Mouse (Mus musculus) T-helper 1 cell (primary cell): ENCODE measurements around the gene Lpcat3.
"Not testable (repeated sequence)": the region's sequence is repeated elsewhere in the genome, so short reads cannot be mapped to it uniquely, and the experiment has no call there.

Experiments
- in situ Hi-C: fragments of 300-600 bp; cut with MboI, MseI; formaldehyde crosslinking; loops from one replicate; pipeline ENCODE4 v1.15.1; 2025; ENCODE audit warnings: high pct_unique_total_duplicates

Gene Lpcat3

GRCm38 (mm10) chr6:124662477-124663423 lies at the start of gene Lpcat3:
Gene Lpcat3, plus strand, starts transcription at chr6:124663027.
- in situ Hi-C loops, result loop anchor here (25.0 kb wide), 1 partner anchor 825 kb away; the partner anchor contains the start of gene Cd9

- in situ Hi-C loops, result loop anchor here (5.0 kb wide), 1 partner anchor 93 kb away; no protein-coding TSS in a partner anchor
These were observed 37.2 kb upstream of the Lpcat3 start for GRCm38 (mm10) chr6:124625612-124626011.

GRCm38 (mm10) chr6:124626184-124626583 lies 36.6 kb upstream of the Lpcat3 start:
- in situ Hi-C loops, result loop anchor here (5.0 kb wide), 1 partner anchor 94 kb away; no protein-coding TSS in a partner anchor

- in situ Hi-C loops, result no loop called here
These were observed 32.1 kb upstream of the Lpcat3 start for GRCm38 (mm10) chr6:124630763-124631162.

- in situ Hi-C loops, result not testable (repeated sequence)
These were observed 26.8 kb upstream of the Lpcat3 start, which contains the start of gene C1s2 for GRCm38 (mm10) chr6:124635985-124636384. Gene C1s2, minus strand, starts transcription at chr6:124636085.

GRCm38 (mm10) chr6:124636858-124637460 lies 25.9 kb upstream of the Lpcat3 start:
- in situ Hi-C loops, result not testable (repeated sequence)

GRCm38 (mm10) chr6:124640041-124640440 lies 22.8 kb upstream of the Lpcat3 start:
- in situ Hi-C loops, result loop anchor here (10.0 kb wide), 1 partner anchor 55 kb away; no protein-coding TSS in a partner anchor

GRCm38 (mm10) chr6:124640997-124641396 lies 21.8 kb upstream of the Lpcat3 start:
- in situ Hi-C loops, result loop anchor here (10.0 kb wide), 1 partner anchor 54 kb away; no protein-coding TSS in a partner anchor

GRCm38 (mm10) chr6:124646394-124646793 lies 16.4 kb upstream of the Lpcat3 start:
- in situ Hi-C loops, result loop anchor here (10.0 kb wide), 1 partner anchor 48 kb away; no protein-coding TSS in a partner anchor

GRCm38 (mm10) chr6:124655893-124656292 lies 6.9 kb upstream of the Lpcat3 start:
- in situ Hi-C loops, result loop anchor here (25.0 kb wide), 1 partner anchor 831 kb away; the partner anchor contains the start of gene Cd9

GRCm38 (mm10) chr6:124658067-124658466 lies 4.8 kb upstream of the Lpcat3 start:
- in situ Hi-C loops, result loop anchor here (25.0 kb wide), 1 partner anchor 829 kb away; the partner anchor contains the start of gene Cd9

GRCm38 (mm10) chr6:124661156-124661806 lies 1.5 kb upstream of the Lpcat3 start:
- in situ Hi-C loops, result loop anchor here (25.0 kb wide), 1 partner anchor 826 kb away; the partner anchor contains the start of gene Cd9

GRCm38 (mm10) chr6:124661995-124662394 lies 832 bp upstream of the Lpcat3 start:
- in situ Hi-C loops, result loop anchor here (25.0 kb wide), 1 partner anchor 825 kb away; the partner anchor contains the start of gene Cd9

GRCm38 (mm10) chr6:124663424-124663795 lies 583 bp downstream of the Lpcat3 start:
- in situ Hi-C loops, result loop anchor here (25.0 kb wide), 1 partner anchor 824 kb away; the partner anchor contains the start of gene Cd9

- in situ Hi-C loops, result loop anchor here (25.0 kb wide), 1 partner anchor 823 kb away; the partner anchor contains the start of gene Cd9
These were observed 1.4 kb downstream of the Lpcat3 start for GRCm38 (mm10) chr6:124664256-124664655.

GRCm38 (mm10) chr6:124665011-124665410 lies 2.2 kb downstream of the Lpcat3 start:
- in situ Hi-C loops, result loop anchor here (25.0 kb wide), 1 partner anchor 822 kb away; the partner anchor contains the start of gene Cd9

- in situ Hi-C loops, result loop anchor here (25.0 kb wide), 1 partner anchor 818 kb away; the partner anchor contains the start of gene Cd9
These were observed 6.5 kb downstream of the Lpcat3 start for GRCm38 (mm10) chr6:124669234-124669859.

- in situ Hi-C loops, result loop anchor here (25.0 kb wide), 1 partner anchor 817 kb away; the partner anchor contains the start of gene Cd9
These were observed 7.6 kb downstream of the Lpcat3 start for GRCm38 (mm10) chr6:124670281-124670900.

GRCm38 (mm10) chr6:124672100-124672499 lies 9.3 kb downstream of the Lpcat3 start:
- in situ Hi-C loops, result loop anchor here (25.0 kb wide), 1 partner anchor 815 kb away; the partner anchor contains the start of gene Cd9

- in situ Hi-C loops, result loop anchor here (25.0 kb wide), 1 partner anchor 814 kb away; the partner anchor contains the start of gene Cd9
These were observed 10.8 kb downstream of the Lpcat3 start for GRCm38 (mm10) chr6:124673619-124674018.
